Mouse (Mus musculus): ENCODE measurements around the gene Spata13. TPM values are rescaled to one million over a fixed set of nuclear protein-coding genes. Genes with fewer than 3 reads are reported as not detected.

The Spata13 gene
- polyA plus RNA-seq, 1 experiment from 2014 or later: 14.3 TPM

DNA sequence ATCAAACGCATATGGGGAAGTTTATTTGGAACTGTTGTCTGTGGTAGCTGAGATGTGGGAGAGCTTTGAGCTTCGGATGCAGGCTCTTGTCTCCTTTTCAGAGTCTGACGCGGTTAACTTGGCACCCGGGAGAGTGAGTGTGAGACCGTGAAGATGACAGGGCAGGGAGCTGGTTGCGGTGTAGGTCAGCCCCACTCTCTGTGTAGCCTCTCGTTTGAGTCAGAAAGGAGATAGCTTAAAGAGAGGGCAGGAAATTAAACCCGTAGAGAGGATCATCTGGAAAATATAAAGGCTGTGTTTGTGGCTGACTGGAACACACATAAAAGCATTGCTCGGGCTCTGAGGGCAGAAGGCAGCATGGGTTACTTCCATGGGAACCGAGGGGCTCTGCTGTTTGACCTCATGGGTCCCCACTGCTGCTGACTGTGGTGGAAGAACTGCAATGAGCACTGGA, 173.1 kb downstream of the Spata13 start:
- Histone ChIP-seq H3K4me2 (no peak overlapping the region), H3K27ac (ENCODE audit: low read depth) (peak overlapping the region; percentile 31; the same call in 1 of the 2 replicates), H3K36me3 (ENCODE audit: insufficient read depth) (peaks cover 26% of the 10 kb centered on the region), H3K9me3 (ENCODE audit: low read depth, low read length) (no peaks in the 10 kb centered on the region), H3K27me3 (ENCODE audit: insufficient read depth, low read length) (no peaks in the 10 kb centered on the region), H3K4me1 (ENCODE audit: insufficient read depth) (no peaks in the 10 kb centered on the region), H3K9ac (no peak overlapping the region), H3K4me3 (ENCODE audit: low read depth, low read length) (no peak overlapping the region)
- TF ChIP-seq CTCF (IDR thresholded peaks at IDR 0.05; ENCODE audit: low read depth): no peak
- 22% methylated on average over 11 of the region's 11 CpGs for WGBS
- DNase-seq (peak; percentile 54), ATAC-seq (ENCODE audit: insufficient read depth) (no peak)

DNA sequence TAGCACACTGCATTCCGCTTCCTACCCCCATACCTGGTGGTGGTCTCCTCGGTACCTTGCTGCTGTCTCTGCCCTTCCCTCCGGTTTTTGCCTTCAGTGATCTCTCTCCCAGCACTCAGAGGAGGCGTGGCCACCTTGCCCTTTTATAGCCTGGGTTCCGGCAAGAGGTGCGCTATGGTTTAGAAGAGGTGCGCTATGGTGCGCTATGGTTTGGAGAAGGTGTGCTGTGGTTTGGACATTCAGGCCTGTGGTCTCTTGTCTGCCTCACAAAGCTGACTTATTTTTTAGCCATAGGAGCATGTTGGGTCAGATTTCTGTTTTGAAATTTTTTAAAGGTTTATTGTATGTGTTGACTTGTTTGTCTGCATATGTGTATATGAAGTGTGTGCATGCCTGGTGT, 176.1 kb downstream of the Spata13 start:
- TF ChIP-seq CTCF (IDR thresholded peaks at IDR 0.05; ENCODE audit: low read depth): no peak
- Histone ChIP-seq H3K4me3 (ENCODE audit: low read depth, low read length) (no peak overlapping the region), H3K27me3 (ENCODE audit: insufficient read depth, low read length) (no peaks in the 10 kb centered on the region), H3K36me3 (ENCODE audit: insufficient read depth) (peaks cover 11% of the 10 kb centered on the region; the same call in 1 of the 2 replicates), H3K4me2 (no peak overlapping the region), H3K27ac (ENCODE audit: low read depth) (no peak overlapping the region), H3K9ac (no peak overlapping the region), H3K9me3 (ENCODE audit: low read depth, low read length) (no peaks in the 10 kb centered on the region), H3K4me1 (ENCODE audit: insufficient read depth) (no peaks in the 10 kb centered on the region)
- ATAC-seq (ENCODE audit: insufficient read depth) (no peak), DNase-seq (no peak)
- 91% methylated on average over 8 of the region's 8 CpGs for WGBS

DNA sequence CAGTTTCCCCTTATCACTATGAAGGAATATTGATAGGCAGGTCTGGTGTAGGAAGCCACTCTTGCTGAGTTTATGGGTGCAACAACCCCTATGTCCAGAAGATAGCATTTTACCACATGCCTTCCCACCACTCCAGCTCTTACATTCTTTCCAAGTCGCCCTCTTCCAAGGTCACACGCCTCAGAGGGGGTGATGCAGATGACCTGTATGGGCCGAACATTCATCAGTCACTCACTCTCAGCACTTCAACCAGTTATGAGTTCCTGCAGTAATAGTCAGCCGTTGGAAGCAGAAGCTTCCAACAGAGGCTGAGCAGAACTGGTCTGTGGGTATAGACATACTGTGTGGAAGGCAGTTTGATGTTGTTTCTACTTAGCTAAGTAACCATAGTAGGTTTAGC, 177.7 kb downstream of the Spata13 start:
- Histone ChIP-seq H3K27me3 (ENCODE audit: insufficient read depth, low read length) (no peaks in the 10 kb centered on the region), H3K4me1 (ENCODE audit: insufficient read depth) (no peaks in the 10 kb centered on the region), H3K9ac (no peak overlapping the region), H3K27ac (ENCODE audit: low read depth) (no peak overlapping the region), H3K4me3 (ENCODE audit: low read depth, low read length) (no peak overlapping the region), H3K4me2 (no peak overlapping the region), H3K36me3 (ENCODE audit: insufficient read depth) (peaks cover 17% of the 10 kb centered on the region; the same call in 1 of the 2 replicates), H3K9me3 (ENCODE audit: low read depth, low read length) (no peaks in the 10 kb centered on the region)
- 83% methylated on average over 4 of the region's 4 CpGs for WGBS
- DNase-seq (no peak), ATAC-seq (ENCODE audit: insufficient read depth) (no peak)
- TF ChIP-seq CTCF (IDR thresholded peaks at IDR 0.05; ENCODE audit: low read depth): no peak

Other genes with a start within 250 kb of the Spata13 start
- gene C1qtnf9, start 134.1 kb downstream of the Spata13 start, polyA plus RNA-seq (2014; fragmentation: Nextera tagmentation; extraction: Ambion mirVana): 0.12 TPM in 1 of 2 replicates, not detected in the other
- gene Mipep, start 150.6 kb downstream of the Spata13 start, polyA plus RNA-seq (2014; fragmentation: Nextera tagmentation; extraction: Ambion mirVana): 26.3 and 26.5 TPM in 2 replicates